ENCODE assay signal across 8 mouse cellular contexts in genomic region chrX:85048141-85049110, GRCm38 (mm10).
DNase-seq lines count a peak whose midpoint lies in the region; ATAC-seq and TF ChIP-seq lines count a peak whose summit lies in the region.

No protein-coding gene starts in this region.

- ATAC-seq in heart, embryonic 15.5 days (replicated peaks; ENCODE audit: insufficient number of reproducible peaks, insufficient read depth, low FRiP score, low read depth): peak; percentile 83
- peak; percentile 97 for ATAC-seq in kidney, postnatal 0 days (replicated peaks; ENCODE audit: low FRiP score, low read depth)
- peak; percentile 89 for ATAC-seq in liver, embryonic 15.5 days (ENCODE audit: insufficient read depth)
- ATAC-seq in neural tube, embryonic 12.5 days (ENCODE audit: low FRiP score, low read depth): peak; percentile 89

- no peaks in the 10 kb centered on the region for H3K9me3 ChIP-seq in forebrain, embryonic 10.5 days
- no peaks in the 10 kb centered on the region for H3K9me3 ChIP-seq in heart, embryonic 15.5 days (replicated peaks)
- H3K9me3 ChIP-seq in kidney, postnatal 0 days (replicated peaks; ENCODE audit: low read length): no peaks in the 10 kb centered on the region
- H3K9me3 ChIP-seq in liver, embryonic 15.5 days (replicated peaks): no peaks in the 10 kb centered on the region
- H3K9me3 ChIP-seq in neural tube, embryonic 12.5 days: no peaks in the 10 kb centered on the region

- DNase-seq in B cell, adult 2 months: peak; percentile 7
- DNase-seq in forebrain, embryonic 10.5 days (ENCODE audit: extremely low spot score, low spot score): peak; percentile 39
- DNase-seq in kidney, postnatal 0 days (ENCODE audit: low spot score): peak; percentile 43
- DNase-seq in testis, postnatal 10 days (ENCODE audit: low spot score): peak; percentile 79

- peak overlapping the region; percentile 67 for H3K4me2 ChIP-seq in heart, embryonic 15.5 days
- H3K4me2 ChIP-seq in kidney, postnatal 0 days (ENCODE audit: low read length): peak overlapping the region; percentile 62
- H3K4me2 ChIP-seq in liver, embryonic 15.5 days: peak overlapping the region; percentile 64
- H3K4me2 ChIP-seq in neural tube, embryonic 12.5 days (replicated peaks): peak overlapping the region; percentile 67

- peak overlapping the region; percentile 55 for H3K9ac ChIP-seq in heart, embryonic 15.5 days
- H3K9ac ChIP-seq in kidney, postnatal 0 days (ENCODE audit: low read depth, low read length): peak overlapping the region; percentile 62
- peak overlapping the region; percentile 39 for H3K9ac ChIP-seq in liver, embryonic 15.5 days
- peak overlapping the region; percentile 60 for H3K9ac ChIP-seq in neural tube, embryonic 12.5 days

- no peaks in the 10 kb centered on the region for H3K36me3 ChIP-seq in forebrain, embryonic 10.5 days (replicated peaks)
- no peaks in the 10 kb centered on the region for H3K36me3 ChIP-seq in heart, embryonic 15.5 days
- no peaks in the 10 kb centered on the region for H3K36me3 ChIP-seq in kidney, postnatal 0 days (ENCODE audit: insufficient read depth, low read length)
- no peaks in the 10 kb centered on the region for H3K36me3 ChIP-seq in liver, embryonic 15.5 days (replicated peaks)
- H3K36me3 ChIP-seq in neural tube, embryonic 12.5 days: no peaks in the 10 kb centered on the region

- peaks cover 58% of the 10 kb centered on the region for H3K27me3 ChIP-seq in forebrain, embryonic 10.5 days (ENCODE audit: poor library complexity, severe bottlenecking)
- H3K27me3 ChIP-seq in heart, embryonic 15.5 days: no peaks in the 10 kb centered on the region
- no peaks in the 10 kb centered on the region for H3K27me3 ChIP-seq in kidney, postnatal 0 days (ENCODE audit: insufficient read depth, low read length)
- peaks cover 5% of the 10 kb centered on the region for H3K27me3 ChIP-seq in liver, embryonic 15.5 days
- no peaks in the 10 kb centered on the region for H3K27me3 ChIP-seq in neural tube, embryonic 12.5 days (replicated peaks)

- H3K4me3 ChIP-seq in brown adipose tissue, adult 24 weeks (ENCODE audit: insufficient read depth, low read depth, low read length): peak overlapping the region; percentile 70
- H3K4me3 ChIP-seq in forebrain, embryonic 10.5 days: peak overlapping the region; percentile 63
- peak overlapping the region; percentile 59 for H3K4me3 ChIP-seq in heart, embryonic 15.5 days
- peak overlapping the region; percentile 54 for H3K4me3 ChIP-seq in kidney, postnatal 0 days (replicated peaks; ENCODE audit: low read depth, low read length)
- peak overlapping the region; percentile 55 for H3K4me3 ChIP-seq in liver, embryonic 15.5 days (replicated peaks)
- peak overlapping the region; percentile 49 for H3K4me3 ChIP-seq in neural tube, embryonic 12.5 days

- peak overlapping the region; percentile 28 for H3K27ac ChIP-seq in brown adipose tissue, adult 24 weeks (replicated peaks; ENCODE audit: low read depth, low read length)
- H3K27ac ChIP-seq in forebrain, embryonic 10.5 days: peak overlapping the region; percentile 85
- peak overlapping the region; percentile 65 for H3K27ac ChIP-seq in heart, embryonic 15.5 days
- peak overlapping the region; percentile 60 for H3K27ac ChIP-seq in kidney, postnatal 0 days
- no peak overlapping the region for H3K27ac ChIP-seq in liver, embryonic 15.5 days (replicated peaks)
- no peak overlapping the region for H3K27ac ChIP-seq in neural tube, embryonic 12.5 days

- TF ChIP-seq CTCF in kidney, postnatal 0 days (IDR thresholded peaks at IDR 0.05; ENCODE audit: low read depth): no peak

- 12% methylated on average over 44 of the region's 47 CpGs for WGBS in forebrain, embryonic 10.5 days
- WGBS in heart, embryonic 15.5 days: 15% methylated on average over 47 of the region's 47 CpGs
- 20% methylated on average over 45 of the region's 47 CpGs for WGBS in kidney, postnatal 0 days
- 18% methylated on average over 38 of the region's 47 CpGs for WGBS in liver, embryonic 15.5 days (ENCODE audit: insufficient replicate concordance)
- 15% methylated on average over 47 of the region's 47 CpGs for WGBS in neural tube, embryonic 12.5 days

- H3K4me1 ChIP-seq in brown adipose tissue, adult 24 weeks (ENCODE audit: control insufficient read depth, insufficient read depth, insufficient read length, low read length): no peaks in the 10 kb centered on the region
- H3K4me1 ChIP-seq in forebrain, embryonic 10.5 days: peaks cover 15% of the 10 kb centered on the region
- H3K4me1 ChIP-seq in heart, embryonic 15.5 days (replicated peaks): no peaks in the 10 kb centered on the region
- H3K4me1 ChIP-seq in kidney, postnatal 0 days (replicated peaks; ENCODE audit: insufficient read depth, low read length): no peaks in the 10 kb centered on the region
- no peaks in the 10 kb centered on the region for H3K4me1 ChIP-seq in liver, embryonic 15.5 days (replicated peaks)
- H3K4me1 ChIP-seq in neural tube, embryonic 12.5 days: no peaks in the 10 kb centered on the region

Comparison
In these comparisons a context has a peak if more than half of its experiments do, and no peak if none do; other contexts are left out.
1. DNase-seq: peak in every context shown above with its lines; median percentile 79 in testis, postnatal 10 days; 43 in kidney, postnatal 0 days; 39 in forebrain, embryonic 10.5 days; 7 in B cell, adult 2 months.
2. H3K27ac ChIP-seq: peak in brown adipose tissue, adult 24 weeks (single experiment), forebrain, embryonic 10.5 days (single experiment), heart, embryonic 15.5 days (single experiment) and kidney, postnatal 0 days (single experiment); none in liver, embryonic 15.5 days (single experiment) and neural tube, embryonic 12.5 days (single experiment).
3. Peak in every context shown above with its lines, with median percentiles within 50 percentile points of each other: H3K4me3 ChIP-seq, ATAC-seq, H3K4me2 ChIP-seq and H3K9ac ChIP-seq.